8 mouse cellular contexts compared by ENCODE assay signal in genomic region chr6:108417508-108417907, GRCm38 (mm10).
DNase-seq lines count a peak whose midpoint lies in the region; ATAC-seq and TF ChIP-seq lines count a peak whose summit lies in the region.

No protein-coding gene starts in this region.

- H3K9ac ChIP-seq in hindbrain, embryonic 15.5 days, result no peak overlapping the region

- peaks cover 55% of the 10 kb centered on the region for H3K36me3 ChIP-seq in forebrain, embryonic 10.5 days (replicated peaks)
- H3K36me3 ChIP-seq in hindbrain, embryonic 15.5 days, result no peaks in the 10 kb centered on the region

- no peaks in the 10 kb centered on the region for H3K4me1 ChIP-seq in forebrain, embryonic 10.5 days
- H3K4me1 ChIP-seq in hindbrain, embryonic 15.5 days (replicated peaks), result no peaks in the 10 kb centered on the region

- H3K9me3 ChIP-seq in forebrain, embryonic 10.5 days, result no peaks in the 10 kb centered on the region
- H3K9me3 ChIP-seq in hindbrain, embryonic 15.5 days, result no peaks in the 10 kb centered on the region

- WGBS in forebrain, embryonic 10.5 days, result 67% methylated on average over 8 of the region's 8 CpGs
- 36% methylated on average over 8 of the region's 8 CpGs for WGBS in hindbrain, embryonic 15.5 days

- TF ChIP-seq CTCF in brain, embryonic 14.5 days (IDR thresholded peaks at IDR 0.05; ENCODE audit: borderline replicate concordance, extremely low read depth, insufficient read depth, insufficient read length), result peak; percentile 90

- H3K27ac ChIP-seq in forebrain, embryonic 10.5 days, result no peak overlapping the region
- no peak overlapping the region for H3K27ac ChIP-seq in hindbrain, embryonic 15.5 days (replicated peaks)

- no peak for TF ChIP-seq POLR2A in brain, embryonic 14.5 days (IDR thresholded peaks at IDR 0.05; ENCODE audit: borderline replicate concordance, extremely low read depth, insufficient read depth, insufficient read length, poor library complexity, severe bottlenecking)

- ATAC-seq in hindbrain, embryonic 15.5 days (ENCODE audit: low FRiP score, low read depth), result peak; percentile 91
- ATAC-seq in megakaryocyte-erythroid progenitor cell, adult 5-6 weeks (replicated peaks; ENCODE audit: low FRiP score, low TSS enrichment, poor library complexity, severe bottlenecking), result peak; percentile 85

- no peak overlapping the region for H3K4me3 ChIP-seq in forebrain, embryonic 10.5 days
- no peak overlapping the region for H3K4me3 ChIP-seq in hindbrain, embryonic 15.5 days

- no peak overlapping the region for H3K4me2 ChIP-seq in hindbrain, embryonic 15.5 days

- H3K27me3 ChIP-seq in forebrain, embryonic 10.5 days (ENCODE audit: poor library complexity, severe bottlenecking), result no peaks in the 10 kb centered on the region
- H3K27me3 ChIP-seq in hindbrain, embryonic 15.5 days, result no peaks in the 10 kb centered on the region

- DNase-seq in adrenal gland, adult (ENCODE audit: inconsistent age in 2 of 2, low spot score in 1 of 2), result peak; percentile 60 to 82
- DNase-seq in adrenal gland, adult 8-10 months, result no peak
- peak; percentile 86 for DNase-seq in brain, embryonic 14.5 days (ENCODE audit: low read depth)
- DNase-seq in forebrain, embryonic 10.5 days (ENCODE audit: extremely low spot score, low spot score), result peak; percentile 26
- peak; percentile 56 for DNase-seq in left cerebral cortex, adult 11 months (ENCODE audit: low spot score)
- peak; percentile 62 for DNase-seq in right cerebral cortex, postnatal 14 days
